Mouse (Mus musculus): ENCODE measurements at regions not wholly inside any gene's neighbourhood (a gene's known extent, or its start where the extent isn't known, plus 50 kb on each side); places are given as distances from the start of the nearest gene placed in this dataset.
"Not testable (repeated sequence)": the region's sequence is repeated elsewhere in the genome, so short reads cannot be mapped to it uniquely, and the experiment has no call there.

DNA sequence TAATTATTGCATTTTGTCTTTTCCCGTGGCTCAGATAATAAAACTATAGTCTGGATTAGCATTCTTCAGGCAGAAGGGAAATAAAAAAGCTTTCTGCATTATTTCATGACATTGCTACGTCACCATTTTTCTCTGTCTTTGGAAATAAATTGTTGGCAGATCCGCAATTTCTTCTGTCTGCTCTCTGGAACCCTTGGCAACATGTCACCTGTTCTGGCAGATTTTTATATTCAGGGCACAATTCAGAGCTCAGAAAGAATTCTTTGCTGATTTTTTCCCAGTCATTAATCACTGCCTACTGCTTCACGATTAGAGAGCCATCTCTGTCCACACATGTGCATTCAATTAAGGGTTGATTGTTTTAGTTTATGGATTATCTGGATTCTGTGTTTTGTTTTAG is 460.5 kb downstream of the Cdh8 start:
- CTCF ChIA-PET, result no interaction called here

GRCm38 (mm10) chr8:98913159-98913777 is 503.0 kb downstream of the Cdh8 start:
- CTCF ChIA-PET, result no interaction called here

- CTCF ChIA-PET, result no interaction called here
Observed at GRCm38 (mm10) chr8:98893331-98893730, 522.9 kb downstream of the Cdh8 start.

GRCm38 (mm10) chr8:98861664-98862306 is 554.5 kb downstream of the Cdh8 start:
- CTCF ChIA-PET, result interaction anchor here (0.6 kb wide), 1 partner anchor 175 kb away, joined by 3 read pairs; no protein-coding TSS in a partner anchor

DNA sequence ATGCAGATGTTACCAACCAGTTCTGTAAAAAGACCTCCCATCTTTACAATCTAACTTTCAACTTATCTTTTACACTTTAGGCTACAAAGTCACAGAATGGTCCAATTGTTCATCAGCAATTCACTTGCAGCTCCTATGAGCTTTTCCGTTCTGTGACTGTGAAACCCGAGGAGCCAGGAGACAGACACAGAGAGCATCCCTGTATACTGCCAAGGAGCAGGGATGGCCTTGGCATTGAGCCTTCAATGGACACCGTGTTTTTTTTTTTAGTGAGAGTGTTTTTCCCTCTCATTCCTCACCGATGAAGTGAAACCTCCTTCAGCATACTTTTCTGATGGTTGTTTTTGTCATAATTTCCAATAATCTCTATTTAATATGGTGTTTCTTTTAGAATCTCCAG is 555.1 kb downstream of the Cdh8 start:
- CTCF ChIA-PET, result interaction anchor here (0.6 kb wide), 1 partner anchor 175 kb away, joined by 3 read pairs; no protein-coding TSS in a partner anchor

DNA sequence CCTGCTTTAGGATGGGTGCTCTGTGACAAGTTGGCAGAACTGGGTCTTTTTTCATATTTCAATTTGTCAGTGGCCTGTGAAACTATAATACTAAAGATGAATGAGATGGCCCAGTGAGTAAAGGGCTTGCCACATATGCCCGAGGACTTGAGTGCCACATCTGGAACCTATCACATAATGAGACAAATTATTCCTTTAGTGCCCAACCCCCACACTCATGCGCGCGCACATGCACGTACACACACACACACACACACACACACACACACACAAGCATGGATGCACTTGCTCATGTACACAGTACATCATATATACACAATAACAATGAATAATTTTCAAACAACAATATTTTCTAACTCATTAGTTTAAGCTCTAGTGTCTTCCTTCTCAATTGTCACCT is 555.9 kb downstream of the Cdh8 start:
- CTCF ChIA-PET, result no interaction called here

DNA sequence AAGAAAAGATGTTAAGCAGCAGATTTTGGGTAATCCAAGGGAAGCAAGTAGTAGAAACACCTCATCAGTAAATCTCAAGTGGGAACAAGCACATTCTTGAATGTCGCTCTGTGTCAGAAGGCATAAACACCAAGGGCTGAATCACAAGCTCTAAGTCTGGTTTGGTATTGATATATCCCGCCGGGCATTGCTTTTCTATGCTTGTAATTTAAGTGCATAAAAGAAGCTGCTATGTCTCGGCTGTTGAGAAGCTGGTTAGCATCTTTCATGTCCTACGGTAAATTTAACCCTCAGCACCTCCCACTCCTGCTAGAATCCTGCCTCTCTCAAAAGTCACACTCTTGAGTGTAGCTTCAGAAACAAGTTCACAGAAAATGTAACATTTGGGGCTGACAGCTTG is 586.8 kb downstream of the Cdh8 start:
- CTCF ChIA-PET, result no interaction called here

GRCm38 (mm10) chr8:98829006-98829405 is 587.3 kb downstream of the Cdh8 start:
- CTCF ChIA-PET, result no interaction called here

DNA sequence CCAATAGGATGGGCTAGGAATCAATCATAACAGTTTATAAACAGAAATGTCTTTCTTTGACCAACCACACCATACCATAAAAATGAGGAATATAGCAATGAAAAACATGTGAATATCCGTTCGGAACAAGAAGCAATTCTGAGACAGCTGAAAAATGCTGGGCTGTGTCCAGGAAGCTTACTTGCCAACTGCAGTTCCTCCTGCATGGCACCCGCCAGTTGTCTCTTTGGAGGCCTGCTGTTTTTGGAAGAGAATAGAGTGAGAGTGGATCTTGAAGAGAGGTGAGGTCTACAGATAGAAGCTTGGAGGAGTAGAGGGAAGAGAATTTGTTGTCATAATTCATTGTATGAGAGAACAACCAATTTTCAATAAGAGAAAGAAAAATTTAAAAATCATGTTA is 604.3 kb downstream of the Cdh8 start:
- CTCF ChIA-PET, result no interaction called here

- CTCF ChIA-PET, result no interaction called here
Observed at GRCm38 (mm10) chr8:98797445-98797844, 618.8 kb downstream of the Cdh8 start.

- CTCF ChIA-PET, result no interaction called here
Observed at GRCm38 (mm10) chr8:98767036-98767435, 649.2 kb downstream of the Cdh8 start.

- CTCF ChIA-PET, result no interaction called here
Observed at GRCm38 (mm10) chr8:98756596-98756995, 659.7 kb downstream of the Cdh8 start.

GRCm38 (mm10) chr8:98755795-98756194 is 660.5 kb downstream of the Cdh8 start:
- CTCF ChIA-PET, result no interaction called here

DNA sequence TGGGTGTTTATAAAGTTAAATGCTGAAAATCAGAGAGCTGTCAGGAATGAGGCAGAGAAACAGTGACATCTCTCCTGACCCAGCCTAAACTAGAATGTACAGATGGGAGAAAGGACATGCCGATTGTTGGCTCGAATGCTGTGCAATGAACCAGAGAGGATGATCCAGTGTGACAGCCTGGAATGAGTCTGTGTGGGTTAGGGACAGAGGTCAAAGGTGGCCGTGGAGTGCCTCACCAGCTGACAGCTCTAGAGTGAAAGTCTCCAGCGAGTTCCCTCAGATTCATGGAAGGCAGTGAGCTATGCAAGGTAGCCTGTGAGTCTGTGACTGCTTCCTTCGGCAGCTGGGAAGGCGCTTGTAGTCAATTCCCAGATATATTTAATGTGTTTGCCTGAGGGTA is 663.9 kb downstream of the Cdh8 start:
- CTCF ChIA-PET, result no interaction called here

DNA sequence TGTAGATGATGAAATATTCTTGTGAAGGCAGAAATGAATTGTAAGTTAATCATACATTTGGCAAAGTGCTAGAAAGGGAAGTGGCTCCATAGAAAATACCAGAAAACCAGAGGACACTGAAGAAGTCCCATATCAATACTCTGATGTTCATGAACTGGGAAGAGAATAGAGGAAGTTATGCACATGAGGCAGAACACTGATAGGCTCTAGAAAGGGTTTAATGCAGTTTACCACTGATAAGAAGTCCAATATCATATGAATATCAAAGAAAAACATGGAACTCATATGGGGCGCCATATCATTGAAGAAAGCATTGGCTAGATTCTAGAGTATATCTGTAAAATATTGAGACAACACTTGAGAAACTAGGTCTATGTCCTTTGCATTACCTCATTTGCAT is 708.5 kb downstream of the Cdh8 start:
- CTCF ChIA-PET, result no interaction called here

GRCm38 (mm10) chr8:98706122-98706521 is 710.1 kb downstream of the Cdh8 start:
- CTCF ChIA-PET, result no interaction called here

- CTCF ChIA-PET, result no interaction called here
Observed at GRCm38 (mm10) chr8:98685195-98685594, 731.1 kb downstream of the Cdh8 start.

GRCm38 (mm10) chr8:98684531-98684930 is 731.7 kb downstream of the Cdh8 start:
- CTCF ChIA-PET, result no interaction called here

- CTCF ChIA-PET, result no interaction called here
Observed at GRCm38 (mm10) chr8:98680065-98680464, 736.2 kb downstream of the Cdh8 start.

DNA sequence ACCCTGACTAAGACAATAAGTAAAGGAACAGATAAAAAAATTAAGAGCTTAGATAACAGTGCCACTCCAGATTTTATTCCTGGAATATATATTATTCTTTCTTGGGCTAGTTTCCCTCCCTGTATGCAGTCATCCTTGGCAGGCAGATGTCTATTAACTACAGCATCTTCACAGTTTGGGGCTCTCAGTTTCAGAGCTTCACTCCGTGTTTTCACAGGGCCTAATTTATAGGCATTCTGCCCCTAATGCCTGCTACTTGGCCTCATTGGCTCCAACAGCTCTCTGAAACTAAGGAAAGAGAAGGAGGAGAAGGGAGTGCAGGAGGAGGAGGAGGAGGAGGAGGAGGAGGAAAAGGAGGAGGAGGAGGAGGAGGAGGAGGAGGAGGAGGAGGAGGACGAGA is 757.0 kb downstream of the Cdh8 start:
- CTCF ChIA-PET, result interaction anchor here (0.6 kb wide), 1 partner anchor 704 kb away, joined by 16 read pairs; no protein-coding TSS in a partner anchor

- CTCF ChIA-PET, result not testable (repeated sequence)
Observed at GRCm38 (mm10) chr8:98652316-98652715, 764.0 kb downstream of the Cdh8 start.

DNA sequence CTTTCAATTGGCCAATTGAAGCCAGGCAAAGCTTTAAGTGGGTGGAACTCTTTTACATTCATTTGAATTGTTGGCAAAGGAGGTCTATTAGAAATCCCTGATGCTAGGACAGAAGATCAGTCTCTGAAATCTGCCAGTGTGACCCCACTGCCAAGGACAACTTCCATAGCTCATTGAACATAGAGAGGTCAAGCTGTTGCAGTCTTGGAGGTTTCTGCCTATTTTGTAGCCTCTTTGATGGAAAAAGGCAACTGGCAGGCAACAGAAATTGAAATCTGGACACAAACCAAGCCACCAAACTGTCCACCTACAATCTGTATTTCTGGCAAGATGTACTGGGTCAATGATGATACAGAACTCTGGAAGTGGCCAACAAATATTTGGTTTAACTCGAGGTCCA is 765.3 kb downstream of the Cdh8 start:
- CTCF ChIA-PET, result no interaction called here

DNA sequence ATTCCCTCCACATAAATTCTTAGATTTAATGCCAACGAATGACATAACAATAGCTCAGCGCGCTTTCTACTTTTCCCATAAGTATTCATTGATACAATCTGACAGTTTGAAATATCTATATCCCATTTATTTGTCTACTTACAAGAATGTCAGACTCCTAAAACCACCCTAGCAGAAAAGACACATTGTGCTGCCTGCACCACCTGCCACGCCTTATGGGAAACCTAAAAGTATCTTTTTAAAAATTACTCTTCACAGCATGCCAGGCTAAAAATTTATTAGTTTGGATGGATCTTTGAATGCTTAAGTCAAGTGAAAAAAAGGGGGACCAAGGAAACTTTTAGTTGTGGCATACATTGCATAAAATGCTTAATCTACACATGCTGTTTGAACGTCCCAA is 788.1 kb downstream of the Cdh8 start:
- CTCF ChIA-PET, result no interaction called here

DNA sequence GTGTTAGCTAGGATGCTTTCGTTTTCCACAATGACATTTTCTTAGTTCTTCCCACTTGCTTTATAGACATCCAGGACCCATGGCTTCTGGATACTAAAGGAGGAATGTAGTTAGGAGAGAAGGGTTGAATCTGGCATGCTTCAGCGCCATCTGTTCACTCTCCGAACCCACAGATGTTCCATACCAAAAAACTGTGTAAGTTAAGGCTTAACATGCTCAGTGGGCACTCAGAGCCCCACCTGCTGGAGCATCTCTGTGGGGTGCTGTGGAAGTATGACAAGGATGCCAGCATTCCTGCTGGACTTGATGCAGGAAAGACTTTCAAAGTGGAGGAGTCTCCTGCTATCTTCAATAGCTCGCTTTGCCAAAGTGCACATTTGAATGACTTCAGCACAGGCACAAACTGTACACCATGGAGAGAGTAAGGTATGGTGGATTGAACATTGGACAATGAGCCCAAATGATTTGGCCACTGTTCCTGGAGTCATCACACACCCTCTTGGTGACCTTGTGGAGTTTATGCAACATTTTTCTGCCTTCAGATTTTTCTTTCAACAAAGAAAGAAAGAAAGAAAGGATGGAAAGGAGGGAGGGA is 802.3 kb downstream of the Cdh8 start:
- CTCF ChIA-PET, result no interaction called here

All from spleen, embryonic (tissue).